Comparison of ENCODE assay signal across 9 mouse cellular contexts in genomic region chr7:4843604-4844244, GRCm38 (mm10). TPM values are rescaled to one million over a fixed set of nuclear protein-coding genes. Genes with fewer than 3 reads are reported as not detected.
A peak's percentile ranks its signal among the peaks of the same experiment; 100 is the strongest.
DNase-seq lines count a peak whose midpoint lies in the region; ATAC-seq and TF ChIP-seq lines count a peak whose summit lies in the region.
"Had no signal": no experiment of that assay in that cellular context is flagged by ENCODE, and none has a peak within 500 bp of the region (broad histone marks: within the 10 kb centered on the region; RNA-seq: fewer than 3 reads in every experiment).

No protein-coding gene starts in this region.

- H3K9ac ChIP-seq in hindbrain, embryonic 15.5 days, result peak overlapping the region; percentile 77
- peak overlapping the region; percentile 38; the same call in 1 of the 2 replicates for H3K9ac ChIP-seq in limb, embryonic 14.5 days (ENCODE audit: low read depth, low read length, severe bottlenecking)

- no peaks in the 10 kb centered on the region for H3K27me3 ChIP-seq in hindbrain, embryonic 15.5 days
- peaks cover 53% of the 10 kb centered on the region for H3K27me3 ChIP-seq in limb, embryonic 14.5 days (ENCODE audit: control insufficient read depth, insufficient read depth, low read length)
- peaks cover 30% of the 10 kb centered on the region for H3K27me3 ChIP-seq in small intestine, adult 2 months (ENCODE audit: control insufficient read depth, insufficient read depth, low read length)

- ATAC-seq in hindbrain, embryonic 15.5 days (ENCODE audit: low FRiP score, low read depth), result peak; percentile 35
- ATAC-seq in limb, embryonic 14.5 days (ENCODE audit: low FRiP score, low read depth), result 0 out of 2 replicates have a peak, but pooled peaks have one; percentile 17

- no peak for TF ChIP-seq POLR2A in limb, embryonic 14.5 days (IDR thresholded peaks at IDR 0.05; ENCODE audit: borderline replicate concordance, extremely low read depth, insufficient read depth, insufficient read length)
- no peak for TF ChIP-seq POLR2A in small intestine, adult 2 months (IDR thresholded peaks at IDR 0.05; ENCODE audit: low read depth, low read length)

- no peaks in the 10 kb centered on the region for H3K9me3 ChIP-seq in hindbrain, embryonic 15.5 days
- H3K9me3 ChIP-seq in limb, embryonic 14.5 days (ENCODE audit: control insufficient read depth, low read length), result no peaks in the 10 kb centered on the region

- H3K4me3 ChIP-seq in hindbrain, embryonic 15.5 days, result peak overlapping the region; percentile 77
- H3K4me3 ChIP-seq in limb, embryonic 14.5 days (replicated peaks; ENCODE audit: low read length), result peak overlapping the region; percentile 42
- H3K4me3 ChIP-seq in small intestine, adult 2 months (ENCODE audit: low read depth, low read length), result peak overlapping the region; percentile 19; the same call in 1 of the 2 replicates

- under 1% methylated on average over 34 of the region's 34 CpGs for WGBS in hindbrain, embryonic 15.5 days
- WGBS in limb, embryonic 14.5 days, result under 1% methylated on average over 34 of the region's 34 CpGs
- 2% methylated on average over 34 of the region's 34 CpGs for WGBS in small intestine, adult 2 months

- peak; percentile 39 to 54 for DNase-seq in adrenal gland, postnatal 36 days
- no peak for DNase-seq in adrenal gland, adult 18-20 months (ENCODE audit: low spot score in 2 of 2)
- DNase-seq in thymus, postnatal 4 days, result peak; percentile 49
- no peak for DNase-seq in thymus, postnatal 10 days (ENCODE audit: low spot score in 2 of 2)
- DNase-seq in limb, embryonic 14.5 days (ENCODE audit: low spot score), result no peak
- no peak for DNase-seq in spleen, adult 12 weeks (ENCODE audit: low spot score)

- H3K27ac ChIP-seq in hindbrain, embryonic 15.5 days (replicated peaks), result peak overlapping the region; percentile 92
- no peak overlapping the region for H3K27ac ChIP-seq in limb, embryonic 14.5 days (replicated peaks; ENCODE audit: low read depth, low read length)
- no peak overlapping the region for H3K27ac ChIP-seq in small intestine, adult 2 months (ENCODE audit: insufficient read depth, low read depth, low read length)

- H3K4me1 ChIP-seq in hindbrain, embryonic 15.5 days (replicated peaks), result peaks cover 38% of the 10 kb centered on the region
- peaks cover 11% of the 10 kb centered on the region for H3K4me1 ChIP-seq in limb, embryonic 14.5 days (ENCODE audit: control insufficient read depth, insufficient read depth, low read length)
- H3K4me1 ChIP-seq in small intestine, adult 2 months (ENCODE audit: control insufficient read depth, insufficient read depth, insufficient read length, low read length), result peaks cover 8% of the 10 kb centered on the region

- H3K36me3 ChIP-seq in hindbrain, embryonic 15.5 days, result no peaks in the 10 kb centered on the region
- H3K36me3 ChIP-seq in limb, embryonic 14.5 days (ENCODE audit: control insufficient read depth, insufficient read depth, low read length), result no peaks in the 10 kb centered on the region
- no peaks in the 10 kb centered on the region for H3K36me3 ChIP-seq in small intestine, adult 2 months (ENCODE audit: control insufficient read depth, insufficient read depth, low read length)

- no peak for TF ChIP-seq CTCF in small intestine, adult 2 months (IDR thresholded peaks at IDR 0.05; ENCODE audit: extremely low read depth, insufficient read length, insufficient replicate concordance, low read depth, low read length)

- H3K4me2 ChIP-seq in hindbrain, embryonic 15.5 days, result peak overlapping the region; percentile 90
- peak overlapping the region; percentile 81 for H3K4me2 ChIP-seq in limb, embryonic 14.5 days (replicated peaks; ENCODE audit: low read depth, low read length, severe bottlenecking)

RNA-seq across cellular contexts. Expression of gene Shisa7, which starts 0.8 kb away (rescaled TPM):
- total RNA-seq in adrenal gland, postnatal 36 days (2021), result under 1 TPM; 0.86 to 0.93 TPM
- total RNA-seq in adrenal gland, adult 18-20 months (2021), result 1 to 10 TPM; 2.1 to 2.4 TPM
- 10.8 and 12.8 TPM in 2 replicates for polyA plus RNA-seq in hindbrain, embryonic 15.5 days (2015; fragmentation: Nextera tagmentation; extraction: Ambion mirVana)
- polyA plus RNA-seq in limb, embryonic 14.5 days (2012; rRNA removed), result 4.2 and 5.1 TPM in 2 replicates
- polyA plus RNA-seq in limb, embryonic 14.5 days (2014; fragmentation: Nextera tagmentation; extraction: Ambion mirVana), result 0.43 and 0.54 TPM in 2 replicates
- polyA plus RNA-seq in small intestine, adult 2 months (2012; rRNA removed), result 0.48 and 0.83 TPM in 2 replicates
- polyA plus RNA-seq: C2C12 had no signal

RNA-seq across cellular contexts. Expression of gene Isoc2b, which starts 26.3 kb away (rescaled TPM):
- total RNA-seq in adrenal gland, postnatal 36 days (2021), result 10 to 100 TPM in 1 of 2 experiments, 1 to 10 TPM in 1; 9.2 to 23.4 TPM
- total RNA-seq in adrenal gland, adult 18-20 months (2021), result 10 to 100 TPM in 1 of 2 experiments, 1 to 10 TPM in 1; 9.6 to 18.3 TPM
- polyA plus RNA-seq in hindbrain, embryonic 15.5 days (2015; fragmentation: Nextera tagmentation; extraction: Ambion mirVana), result 3.2 and 4.1 TPM in 2 replicates
- 7.4 and 11.0 TPM in 2 replicates for polyA plus RNA-seq in limb, embryonic 14.5 days (2012; rRNA removed)
- 9.7 and 9.9 TPM in 2 replicates for polyA plus RNA-seq in limb, embryonic 14.5 days (2014; fragmentation: Nextera tagmentation; extraction: Ambion mirVana)
- polyA plus RNA-seq in small intestine, adult 2 months (2012; rRNA removed), result 12.4 and 18.9 TPM in 2 replicates

RNA-seq across cellular contexts. Expression of gene Ube2s, which starts 31.3 kb away (rescaled TPM):
- 100 to 1,000 TPM; 123 to 125 TPM for total RNA-seq in adrenal gland, postnatal 36 days (2021)
- 100 to 1,000 TPM; 119 to 128 TPM for total RNA-seq in adrenal gland, adult 18-20 months (2021)
- 269 and 295 TPM in 2 replicates for polyA plus RNA-seq in hindbrain, embryonic 15.5 days (2015; fragmentation: Nextera tagmentation; extraction: Ambion mirVana)
- polyA plus RNA-seq in limb, embryonic 14.5 days (2012; rRNA removed), result 515 and 618 TPM in 2 replicates
- polyA plus RNA-seq in limb, embryonic 14.5 days (2014; fragmentation: Nextera tagmentation; extraction: Ambion mirVana), result 366 and 368 TPM in 2 replicates
- polyA plus RNA-seq in small intestine, adult 2 months (2012; rRNA removed), result 78.5 and 131 TPM in 2 replicates

RNA-seq across cellular contexts. Expression of gene Isoc2a, which starts 33.2 kb away (rescaled TPM):
- total RNA-seq in adrenal gland, postnatal 36 days (2021), result 10 to 100 TPM; 23.5 to 47.3 TPM
- total RNA-seq in adrenal gland, adult 18-20 months (2021), result 10 to 100 TPM; 32.7 to 38.0 TPM
- 0.75 and 0.77 TPM in 2 replicates for polyA plus RNA-seq in hindbrain, embryonic 15.5 days (2015; fragmentation: Nextera tagmentation; extraction: Ambion mirVana)
- polyA plus RNA-seq in limb, embryonic 14.5 days (2012; rRNA removed), result 13.6 and 16.7 TPM in 2 replicates
- 1.1 and 1.3 TPM in 2 replicates for polyA plus RNA-seq in limb, embryonic 14.5 days (2014; fragmentation: Nextera tagmentation; extraction: Ambion mirVana)
- 13.4 and 15.5 TPM in 2 replicates for polyA plus RNA-seq in small intestine, adult 2 months (2012; rRNA removed)

RNA-seq across cellular contexts. Expression of gene Rpl28, which starts 51.0 kb away (rescaled TPM):
- 1,000 to 10,000 TPM in 1 of 2 experiments, 100 to 1,000 TPM in 1; 989 to 1,001 TPM for total RNA-seq in adrenal gland, postnatal 36 days (2021)
- 100 to 1,000 TPM; 849 to 923 TPM for total RNA-seq in adrenal gland, adult 18-20 months (2021)
- polyA plus RNA-seq in hindbrain, embryonic 15.5 days (2015; fragmentation: Nextera tagmentation; extraction: Ambion mirVana), result 212 and 228 TPM in 2 replicates
- 486 and 665 TPM in 2 replicates for polyA plus RNA-seq in limb, embryonic 14.5 days (2012; rRNA removed)
- 253 and 275 TPM in 2 replicates for polyA plus RNA-seq in limb, embryonic 14.5 days (2014; fragmentation: Nextera tagmentation; extraction: Ambion mirVana)
- polyA plus RNA-seq in small intestine, adult 2 months (2012; rRNA removed), result 141 and 355 TPM in 2 replicates

Comparison
In these comparisons a context has a peak if more than half of its experiments do, and no peak if none do; other contexts are left out.
1. DNase-seq: peak in adrenal gland, postnatal 36 days (2 of 2) and thymus, postnatal 4 days (single experiment); none in adrenal gland, adult 18-20 months (0 of 2), thymus, postnatal 10 days (0 of 2), limb, embryonic 14.5 days (single experiment) and spleen, adult 12 weeks (single experiment).
2. H3K4me3 ChIP-seq: peak in every context shown above with its lines; median percentile 77 in hindbrain, embryonic 15.5 days; 42 in limb, embryonic 14.5 days; 19 in small intestine, adult 2 months.